Mouse (Mus musculus): ENCODE results near the gene Gpalpp1.

Gpalpp1 gene

DNA sequence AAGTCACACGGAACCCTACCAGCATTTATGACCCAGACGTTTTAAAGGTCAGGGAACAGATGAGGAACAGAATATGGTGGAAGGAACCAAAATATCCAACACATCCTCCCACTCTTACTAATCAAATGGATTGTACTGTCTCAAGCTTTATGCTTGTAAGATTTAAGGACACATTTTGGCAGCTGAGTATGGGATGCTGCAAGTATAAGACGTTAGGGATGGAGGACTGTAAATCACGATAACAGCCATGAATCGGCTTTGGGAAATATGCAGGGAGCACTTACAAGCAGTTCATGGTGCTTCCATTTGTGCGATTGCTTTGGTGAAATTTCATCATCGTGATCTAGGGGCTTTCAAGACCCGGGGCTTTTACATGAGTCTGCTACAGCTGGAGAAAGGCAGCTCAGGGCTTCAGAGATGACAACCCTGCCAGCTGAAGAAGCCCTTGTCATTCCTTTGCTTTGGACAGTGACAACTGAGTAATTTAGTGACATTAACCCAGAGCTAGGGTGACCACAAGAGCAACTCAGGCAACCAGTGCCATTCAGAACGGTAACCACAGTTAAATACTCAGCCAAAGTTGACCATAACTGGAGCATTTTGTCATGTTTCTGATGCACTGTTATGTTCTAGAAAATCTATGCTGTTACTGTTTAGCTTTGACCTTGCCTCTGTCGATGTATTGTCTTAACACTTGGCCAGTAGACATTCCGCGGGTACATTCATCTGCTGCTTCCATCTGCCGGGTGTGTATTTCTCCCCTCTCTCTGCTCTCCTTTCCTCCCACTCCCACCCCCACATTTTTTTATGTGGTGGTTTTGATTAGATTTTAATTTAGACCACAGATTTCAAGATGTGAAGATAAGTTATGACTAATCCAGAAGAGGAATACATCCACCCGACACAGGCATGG is 67.1 kb downstream of the Gpalpp1 start:
- in situ Hi-C loops (cut with MboI; ENCODE audit: unreplicated experiment in 2 of 2): no loop called here
